Mouse (Mus musculus) limb, embryonic 11.5 days (tissue): ENCODE data around the gene Pts. TPM values are rescaled to one million over a fixed set of nuclear protein-coding genes. Genes with fewer than 3 reads are reported as not detected.

Experiments used
- ATAC-seq: fragments of 200-750 bp; cut with Nextera tagmentation; 2 replicates; pipeline ENCODE4 v1.8.0; 2017; ENCODE audit warnings: low read depth; ENCODE audit not compliant: insufficient number of reproducible peaks, low FRiP score, low TSS enrichment
- DNase-seq: peaks from one replicate; pipeline ENCODE4 v3.0.0-alpha.2; 2015; ENCODE audit warnings: low spot score
- H3K27ac ChIP-seq: fragments of 300-500 bp; sonication (generic); replicated peaks from 2 replicates; pipeline ENCODE4 v1.5.1; 2014; ENCODE audit warnings: low read depth, mild to moderate bottlenecking, low read length
- H3K27me3 ChIP-seq: fragments of 300-500 bp; sonication (generic); 2 replicates; pipeline ENCODE4 v1.6.1; 2014; ENCODE audit warnings: mild to moderate bottlenecking, low read length, mixed read lengths; ENCODE audit not compliant: control insufficient read depth, insufficient read depth
- H3K36me3 ChIP-seq: fragments of 300-500 bp; sonication (generic); 2 replicates; pipeline ENCODE4 v1.6.1; 2014; ENCODE audit warnings: mild to moderate bottlenecking, low read length, moderate library complexity, mixed read lengths; ENCODE audit not compliant: control insufficient read depth, insufficient read depth
- H3K4me1 ChIP-seq: fragments of 300-500 bp; sonication (generic); 2 replicates; pipeline ENCODE4 v1.6.1; 2014; ENCODE audit warnings: low read length, mixed read lengths; ENCODE audit not compliant: control insufficient read depth, insufficient read depth
- H3K4me2 ChIP-seq: fragments of 300-500 bp; sonication (generic); 2 replicates; pipeline ENCODE4 v1.6.1; 2014; ENCODE audit warnings: low read depth, mild to moderate bottlenecking, moderate library complexity; ENCODE audit not compliant: severe bottlenecking
- H3K4me3 ChIP-seq: fragments of 300-500 bp; sonication (generic); 2 replicates; pipeline ENCODE4 v1.5.1; 2014; ENCODE audit warnings: low read depth, low read length
- H3K9ac ChIP-seq: fragments of 300-500 bp; sonication (generic); 2 replicates; pipeline ENCODE4 v1.6.1; 2014; ENCODE audit warnings: mild to moderate bottlenecking, low read length
- H3K9me3 ChIP-seq: fragments of 300-500 bp; sonication (generic); 2 replicates; pipeline ENCODE4 v1.6.1; 2016; ENCODE audit warnings: low read length; ENCODE audit not compliant: control insufficient read depth
- WGBS: fragments of 180-500 bp; shearing (Covaris S2); extraction: QIAGEN DNeasy Blood & Tissue Kit; methylation state at CpG from one replicate; pipeline ENCODE4 v1.1.7; 2014; 5-methylcytosine and 5-hydroxymethylcytosine counted together
- polyA plus RNA-seq: library from polyadenylated mRNA; unstranded; fragments of >200 nt; fragmentation: Nextera tagmentation; extraction: Ambion mirVana; gene quantifications from 2 replicates; pipeline ENCODE4 v1.2.1, GENCODE M21; 2014

Gene Pts
- polyA plus RNA-seq, 1 experiment from 2014 or later, result 55.3 TPM

- Histone ChIP-seq H3K4me2 (no peak overlapping the region), H3K27me3 (no peaks in the 10 kb centered on the region), H3K27ac (no peak overlapping the region), H3K4me1 (no peaks in the 10 kb centered on the region), H3K4me3 (no peak overlapping the region), H3K9me3 (no peaks in the 10 kb centered on the region), H3K36me3 (no peaks in the 10 kb centered on the region), H3K9ac (no peak overlapping the region)
- DNase-seq (no peak), ATAC-seq (no peak)
- 78% methylated on average over 8 of the region's 8 CpGs for WGBS
These were observed 52.8 kb downstream of the Pts start for GRCm38 (mm10) chr9:50475745-50476144.

GRCm38 (mm10) chr9:50475318-50475717 lies 53.2 kb downstream of the Pts start:
- Histone ChIP-seq H3K4me2 (no peak overlapping the region), H3K36me3 (no peaks in the 10 kb centered on the region), H3K9me3 (no peaks in the 10 kb centered on the region), H3K4me3 (no peak overlapping the region), H3K9ac (no peak overlapping the region), H3K27me3 (no peaks in the 10 kb centered on the region), H3K4me1 (no peaks in the 10 kb centered on the region), H3K27ac (no peak overlapping the region)
- WGBS, result 82% methylated on average over 7 of the region's 7 CpGs
- no peak for DNase-seq
- ATAC-seq, result no peak

Other genes starting within 250 kb of the Pts start
- gene Rpl10-ps3, start 183.8 kb downstream of the Pts start, polyA plus RNA-seq, result 198 and 225 TPM in 2 replicates
- gene Plet1, start 34.2 kb downstream of the Pts start, polyA plus RNA-seq, result 0.28 and 0.35 TPM in 2 replicates
- gene Il18, start 26.1 kb upstream of the Pts start, polyA plus RNA-seq, result 0.85 and 0.88 TPM in 2 replicates
- gene Bco2, start 26.5 kb upstream of the Pts start, polyA plus RNA-seq, result 0.16 and 0.17 TPM in 2 replicates
- gene Tex12, start 32.6 kb upstream of the Pts start, polyA plus RNA-seq, result not detected in 2 replicates
- gene Sdhd, start 75.1 kb upstream of the Pts start, polyA plus RNA-seq, result 293 and 303 TPM in 2 replicates
- 297 and 308 TPM in 2 replicates for gene Timm8b, start 75.2 kb upstream of the Pts start, polyA plus RNA-seq
- gene Pih1d2, start 88.6 kb upstream of the Pts start, polyA plus RNA-seq, result 5.0 and 5.6 TPM in 2 replicates
- 29.7 and 32.3 TPM in 2 replicates for gene Nkapd1, start 88.7 kb upstream of the Pts start, polyA plus RNA-seq
- gene Dlat, start 131.1 kb upstream of the Pts start, polyA plus RNA-seq, result 60.0 and 63.7 TPM in 2 replicates
- 27.6 and 30.6 TPM in 2 replicates for gene Dixdc1, start 210.8 kb upstream of the Pts start, polyA plus RNA-seq
- gene 2310030G06Rik, start 217.8 kb upstream of the Pts start, polyA plus RNA-seq, result 1.7 and 2.8 TPM in 2 replicates
- 8.9 and 13.3 TPM in 2 replicates for gene Cryab, start 222.6 kb upstream of the Pts start, polyA plus RNA-seq
- 3.1 and 3.5 TPM in 2 replicates for gene Hspb2, start 223.6 kb upstream of the Pts start, polyA plus RNA-seq
- gene Fdxacb1, start 239.5 kb upstream of the Pts start, polyA plus RNA-seq, result 11.8 and 12.5 TPM in 2 replicates
- gene Alg9, start 246.3 kb upstream of the Pts start, polyA plus RNA-seq, result 36.9 and 40.4 TPM in 2 replicates
- gene 1110032A03Rik, start 246.8 kb upstream of the Pts start, polyA plus RNA-seq, result 28.9 and 30.7 TPM in 2 replicates